Mouse (Mus musculus) embryonic fibroblast, embryonic 13.5 days (primary cell): ENCODE measurements around the gene Phgr1.

ENCODE experiments used
- CTCF ChIP-seq: IDR thresholded peaks from 2 replicates; pipeline ENCODE4 v1.5.1; 2011; ENCODE audit warnings: mild to moderate bottlenecking, control low read depth, low read length, moderate library complexity, borderline replicate concordance; ENCODE audit not compliant: insufficient read depth
- POLR2A ChIP-seq: IDR thresholded peaks from 2 replicates; pipeline ENCODE4 v1.6.1; 2011; ENCODE audit warnings: low read depth, mild to moderate bottlenecking, control low read depth, low read length, moderate library complexity

DNA sequence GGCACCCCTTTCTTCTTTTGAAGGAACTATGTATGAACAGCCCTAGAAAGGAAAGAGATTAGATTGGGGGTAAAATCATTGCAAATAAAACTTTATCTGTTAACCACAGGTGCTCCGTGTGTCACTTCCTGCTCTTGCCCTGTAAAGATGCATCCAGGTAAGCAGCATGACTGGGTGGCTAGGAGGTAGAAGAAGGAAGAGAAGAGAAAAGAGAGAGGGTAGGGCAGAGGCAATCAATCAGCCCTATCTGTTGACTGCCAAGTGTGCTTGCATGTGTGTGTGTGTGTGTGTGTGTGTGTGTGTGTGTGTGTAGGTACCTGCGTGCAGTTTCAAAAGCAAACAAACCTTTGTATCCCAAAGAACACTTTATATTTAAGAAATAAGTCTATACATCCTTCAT, 2.0 kb downstream of the Phgr1 start:
- TF ChIP-seq CTCF = no peak
- no peak for TF ChIP-seq POLR2A
